31 mouse cellular contexts compared by ENCODE assay signal in genomic region chr14:62088174-62088573, GRCm38 (mm10).
"Had no signal": no experiment of that assay in that cellular context is flagged by ENCODE, and none has a peak within 500 bp of the region (broad histone marks: within the 10 kb centered on the region; RNA-seq: fewer than 3 reads in every experiment).

No protein-coding gene starts in this region.

- H3K9ac ChIP-seq: limb, embryonic 12.5 days; limb, embryonic 15.5 days; liver, embryonic 12.5 days; liver, embryonic 13.5 days; liver, embryonic 14.5 days; liver, embryonic 15.5 days; liver, postnatal 0 days; lung, embryonic 14.5 days; lung, embryonic 15.5 days; midbrain, embryonic 12.5 days; midbrain, embryonic 13.5 days; midbrain, embryonic 15.5 days; neural tube, embryonic 12.5 days had no signal

- H3K4me3 ChIP-seq: left cerebral cortex, adult 2 months; limb, embryonic 12.5 days; limb, embryonic 15.5 days; liver, embryonic 12.5 days; liver, embryonic 13.5 days; liver, embryonic 15.5 days; lung, embryonic 15.5 days; megakaryocyte, embryonic 14.5 days; midbrain, embryonic 10.5 days; midbrain, embryonic 12.5 days; midbrain, embryonic 13.5 days; midbrain, embryonic 15.5 days; myocyte; neural tube, embryonic 12.5 days had no signal

- ATAC-seq: liver, embryonic 12.5 days; liver, postnatal 0 days; lung, postnatal 0 days; midbrain, embryonic 13.5 days; midbrain, embryonic 15.5 days; midbrain, embryonic 16.5 days had no signal

- DNase-seq: left cerebral cortex, postnatal 4 days; liver; liver, embryonic 13.5 days; liver, postnatal 0 days; lung, adult 18-20 months; lung, adult 2 months; lung, embryonic 14.5 days; lung, postnatal 10 days; lung, postnatal 14 days; lung, postnatal 36 days; lung, postnatal 4 days; midbrain, embryonic 14.5 days had no signal

- H3K4me2 ChIP-seq: limb, embryonic 12.5 days; limb, embryonic 15.5 days; liver, embryonic 11.5 days; liver, embryonic 12.5 days; liver, embryonic 13.5 days; liver, embryonic 15.5 days; lung, embryonic 14.5 days; lung, embryonic 15.5 days; midbrain, embryonic 11.5 days; midbrain, embryonic 12.5 days; midbrain, embryonic 13.5 days; midbrain, embryonic 15.5 days; neural tube, embryonic 12.5 days had no signal

- H3K27me3 ChIP-seq: limb, embryonic 12.5 days; limb, embryonic 15.5 days; liver, embryonic 12.5 days; liver, embryonic 13.5 days; liver, embryonic 15.5 days; lung, embryonic 15.5 days; megakaryocyte, embryonic 14.5 days; midbrain, embryonic 12.5 days; midbrain, embryonic 13.5 days; midbrain, embryonic 15.5 days; neural tube, embryonic 12.5 days had no signal

- H3K4me1 ChIP-seq: limb, embryonic 15.5 days; liver, embryonic 12.5 days; liver, embryonic 13.5 days; liver, embryonic 15.5 days; lung, embryonic 15.5 days; megakaryocyte, embryonic 14.5 days; midbrain, embryonic 10.5 days; midbrain, embryonic 12.5 days; midbrain, embryonic 13.5 days; midbrain, embryonic 15.5 days had no signal

- H3K27ac ChIP-seq: left cerebral cortex, adult 2 months; limb, embryonic 12.5 days; limb, embryonic 15.5 days; liver, embryonic 12.5 days; liver, embryonic 13.5 days; liver, embryonic 14.5 days; liver, embryonic 15.5 days; lung, embryonic 15.5 days; macrophage; midbrain, embryonic 10.5 days; midbrain, embryonic 12.5 days; midbrain, embryonic 13.5 days; midbrain, embryonic 15.5 days; neural tube, embryonic 12.5 days had no signal

- H3K9me3 ChIP-seq: limb, embryonic 12.5 days; limb, embryonic 15.5 days; liver, embryonic 12.5 days; liver, embryonic 13.5 days; liver, embryonic 15.5 days; lung, embryonic 15.5 days; megakaryocyte, embryonic 14.5 days; midbrain, embryonic 10.5 days; midbrain, embryonic 12.5 days; midbrain, embryonic 13.5 days; midbrain, embryonic 15.5 days; neural tube, embryonic 12.5 days had no signal

- H3K36me3 ChIP-seq: limb, embryonic 12.5 days; limb, embryonic 15.5 days; liver, embryonic 12.5 days; liver, embryonic 13.5 days; liver, embryonic 15.5 days; lung, embryonic 15.5 days; midbrain, embryonic 10.5 days; midbrain, embryonic 12.5 days; midbrain, embryonic 13.5 days; midbrain, embryonic 15.5 days; neural tube, embryonic 12.5 days had no signal
